Mouse (Mus musculus): Measurements from ENCODE around the gene Gm10283. TPM values are rescaled to one million over a fixed set of nuclear protein-coding genes. Genes with fewer than 3 reads are reported as not detected.

The Gm10283 gene
- polyA plus RNA-seq, 1 experiment from 2014 or later = not detected

DNA sequence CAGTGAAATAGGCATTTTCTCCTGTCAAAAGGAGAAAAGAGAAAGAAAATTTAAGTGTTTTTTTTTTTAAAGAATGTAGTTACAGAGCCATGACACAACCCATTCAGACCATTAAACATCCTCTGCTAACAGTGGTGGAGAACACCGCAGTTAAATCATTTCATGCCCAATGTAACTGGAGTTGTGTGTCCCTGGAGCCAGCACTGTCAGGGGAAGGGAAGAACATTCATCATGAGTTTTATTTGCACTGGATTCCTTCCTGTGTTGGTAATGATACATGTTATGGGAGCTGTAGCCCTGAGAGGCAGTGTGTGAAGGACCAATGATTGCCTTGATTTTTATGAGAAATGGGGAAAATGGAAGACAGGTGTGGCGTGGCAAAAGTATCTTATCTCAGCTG lies 116.4 kb downstream of the Gm10283 start:
- WGBS (ENCODE audit: insufficient replicate concordance) = 77% methylated on average over 2 of the region's 2 CpGs
- no peak for ATAC-seq (replicated peaks; ENCODE audit: insufficient number of reproducible peaks, low FRiP score, low TSS enrichment)

More for the DNA sequence above, 116.4 kb downstream of the Gm10283 start:
- Histone ChIP-seq H3K4me1 (ENCODE audit: control insufficient read depth, insufficient read depth, low read length) (no peaks in the 10 kb centered on the region), H3K4me3 (ENCODE audit: low read depth, low read length) (no peak overlapping the region), H3K9ac (ENCODE audit: low read depth, low read length) (no peak overlapping the region), H3K27ac (ENCODE audit: low read depth, low read length) (no peak overlapping the region), H3K9me3 (replicated peaks; ENCODE audit: control insufficient read depth, low read length) (no peaks in the 10 kb centered on the region), H3K4me2 (no peak overlapping the region), H3K27me3 (ENCODE audit: control insufficient read depth, insufficient read depth, low read length) (no peaks in the 10 kb centered on the region), H3K36me3 (ENCODE audit: control insufficient read depth, insufficient read depth, low read length) (no peaks in the 10 kb centered on the region)

Other genes with a start within 250 kb of the Gm10283 start
- gene Aadat, start 2.7 kb upstream of the Gm10283 start, polyA plus RNA-seq (2014; fragmentation: Nextera tagmentation; extraction: Ambion mirVana) = 0.39 and 0.50 TPM in 2 replicates
- 1.4 and 1.5 TPM in 2 replicates for gene Mfap3l, start 129.6 kb upstream of the Gm10283 start, polyA plus RNA-seq (2014; fragmentation: Nextera tagmentation; extraction: Ambion mirVana)

All from heart, embryonic 11.5 days (tissue).